Mouse (Mus musculus): Measurements from ENCODE around the gene Gm9733. TPM values are rescaled to one million over a fixed set of nuclear protein-coding genes. Genes with fewer than 3 reads are reported as not detected.
"Not testable (repeated sequence)": the region's sequence is repeated elsewhere in the genome, so short reads cannot be mapped to it uniquely, and the experiment has no call there.

Gm9733 gene
- not detected in 2 replicates for polyA plus RNA-seq (2015; fragmentation: Nextera tagmentation; extraction: Ambion mirVana)

- ATAC-seq (ENCODE audit: insufficient number of reproducible peaks, insufficient read depth, low FRiP score, low TSS enrichment, low read depth): no peak
- H3K36me3 ChIP-seq: no peaks in the 10 kb centered on the region
Observed at GRCm38 (mm10) chr3:15332063-15332462, at the start of gene Gm9733. Gm9733 (minus strand) TSS chr3:15332302.

GRCm38 (mm10) chr3:15355690-15356089, 23.6 kb upstream of the Gm9733 start:
- H3K36me3 ChIP-seq; H3K27ac ChIP-seq; H3K9me3 ChIP-seq; H3K4me1 ChIP-seq; H3K9ac ChIP-seq; H3K4me2 ChIP-seq; ATAC-seq (ENCODE audit: insufficient number of reproducible peaks, insufficient read depth, low FRiP score, low TSS enrichment, low read depth); H3K27me3 ChIP-seq; H3K4me3 ChIP-seq: not testable (repeated sequence)
- WGBS: 73% methylated on average over 3 of the region's 3 CpGs

More at GRCm38 (mm10) chr3:15332063-15332462, at the start of gene Gm9733:
- 86% methylated on average over 3 of the region's 3 CpGs for WGBS
- Histone ChIP-seq H3K27me3 (no peaks in the 10 kb centered on the region), H3K9me3 (peaks cover 5% of the 10 kb centered on the region; the same call in 1 of the 2 replicates), H3K9ac (no peak within 1 kb of the TSS), H3K4me2 (no peak within 1 kb of the TSS), H3K4me1 (no peaks in the 10 kb centered on the region), H3K27ac (no peak within 1 kb of the TSS), H3K4me3 (no peak within 1 kb of the TSS)

- ATAC-seq (ENCODE audit: insufficient number of reproducible peaks, insufficient read depth, low FRiP score, low TSS enrichment, low read depth); H3K4me3 ChIP-seq; H3K9ac ChIP-seq; H3K27me3 ChIP-seq; H3K9me3 ChIP-seq; H3K36me3 ChIP-seq; H3K27ac ChIP-seq; H3K4me2 ChIP-seq; H3K4me1 ChIP-seq: not testable (repeated sequence)
- WGBS: 87% methylated on average over 1 of the region's 2 CpGs
Observed at GRCm38 (mm10) chr3:15350318-15350717, 18.2 kb upstream of the Gm9733 start.

GRCm38 (mm10) chr3:15345606-15346005, 13.5 kb upstream of the Gm9733 start:
- ATAC-seq (ENCODE audit: insufficient number of reproducible peaks, insufficient read depth, low FRiP score, low TSS enrichment, low read depth): not testable (repeated sequence)
- 57% methylated on average over 3 of the region's 3 CpGs for WGBS

GRCm38 (mm10) chr3:15340287-15340686, 8.2 kb upstream of the Gm9733 start:
- Histone ChIP-seq H3K9ac (no peak overlapping the region), H3K4me1 (no peaks in the 10 kb centered on the region), H3K27ac (no peak overlapping the region), H3K27me3 (no peaks in the 10 kb centered on the region), H3K36me3 (no peaks in the 10 kb centered on the region), H3K4me3 (no peak overlapping the region), H3K9me3 (no peaks in the 10 kb centered on the region), H3K4me2 (no peak overlapping the region)
- WGBS: 60% methylated on average over 1 of the region's 1 CpGs
- ATAC-seq (ENCODE audit: insufficient number of reproducible peaks, insufficient read depth, low FRiP score, low TSS enrichment, low read depth): no peak

More at GRCm38 (mm10) chr3:15345606-15346005, 13.5 kb upstream of the Gm9733 start:
- H3K9me3 ChIP-seq, H3K9ac ChIP-seq, H3K4me3 ChIP-seq, H3K27me3 ChIP-seq, H3K27ac ChIP-seq, H3K4me2 ChIP-seq, H3K4me1 ChIP-seq, H3K36me3 ChIP-seq: not testable (repeated sequence)

- Histone ChIP-seq H3K9me3 (peaks cover 5% of the 10 kb centered on the region; the same call in 1 of the 2 replicates), H3K9ac (no peak overlapping the region), H3K36me3 (no peaks in the 10 kb centered on the region), H3K4me3 (no peak overlapping the region), H3K27me3 (no peaks in the 10 kb centered on the region), H3K27ac (no peak overlapping the region), H3K4me1 (no peaks in the 10 kb centered on the region), H3K4me2 (no peak overlapping the region)
- no peak for ATAC-seq (ENCODE audit: insufficient number of reproducible peaks, insufficient read depth, low FRiP score, low TSS enrichment, low read depth)
- WGBS: 68% methylated on average over 2 of the region's 2 CpGs
Observed at GRCm38 (mm10) chr3:15334182-15334581, 2.1 kb upstream of the Gm9733 start.

GRCm38 (mm10) chr3:15331545-15331944, 557 bp downstream of the Gm9733 start:
- H3K36me3 ChIP-seq: no peaks in the 10 kb centered on the region
- H3K27ac ChIP-seq: no peak overlapping the region
- ATAC-seq (ENCODE audit: insufficient number of reproducible peaks, insufficient read depth, low FRiP score, low TSS enrichment, low read depth): no peak
- H3K4me3 ChIP-seq: no peak overlapping the region
- WGBS: 68% methylated on average over 3 of the region's 3 CpGs
- no peak overlapping the region for H3K9ac ChIP-seq
- H3K4me1 ChIP-seq: no peaks in the 10 kb centered on the region
- H3K9me3 ChIP-seq: peaks cover 5% of the 10 kb centered on the region; the same call in 1 of the 2 replicates
- H3K27me3 ChIP-seq: no peaks in the 10 kb centered on the region
- no peak overlapping the region for H3K4me2 ChIP-seq

- no peak overlapping the region for H3K4me3 ChIP-seq
- H3K4me1 ChIP-seq: no peaks in the 10 kb centered on the region
- H3K4me2 ChIP-seq: no peak overlapping the region
- no peak for ATAC-seq (ENCODE audit: insufficient number of reproducible peaks, insufficient read depth, low FRiP score, low TSS enrichment, low read depth)
- no peak overlapping the region for H3K27ac ChIP-seq
- no peak overlapping the region for H3K9ac ChIP-seq
- H3K27me3 ChIP-seq: no peaks in the 10 kb centered on the region
- no peaks in the 10 kb centered on the region for H3K36me3 ChIP-seq
- H3K9me3 ChIP-seq: peaks cover 5% of the 10 kb centered on the region; the same call in 1 of the 2 replicates
Observed at GRCm38 (mm10) chr3:15329549-15329948, 2.6 kb downstream of the Gm9733 start.

- 88% methylated on average over 6 of the region's 6 CpGs for WGBS
- no peak overlapping the region for H3K4me3 ChIP-seq
- ATAC-seq (ENCODE audit: insufficient number of reproducible peaks, insufficient read depth, low FRiP score, low TSS enrichment, low read depth): no peak
Observed at GRCm38 (mm10) chr3:15284424-15285328, 47.4 kb downstream of the Gm9733 start.

GRCm38 (mm10) chr3:15275899-15276526, 56.1 kb downstream of the Gm9733 start:
- no peaks in the 10 kb centered on the region for H3K4me1 ChIP-seq
- H3K4me2 ChIP-seq: no peak overlapping the region
- H3K27me3 ChIP-seq: no peaks in the 10 kb centered on the region
- no peak for ATAC-seq (ENCODE audit: insufficient number of reproducible peaks, insufficient read depth, low FRiP score, low TSS enrichment, low read depth)
- H3K9ac ChIP-seq: no peak overlapping the region
- WGBS: 79% methylated on average over 5 of the region's 5 CpGs
- H3K4me3 ChIP-seq: no peak overlapping the region
- H3K27ac ChIP-seq: no peak overlapping the region
- no peaks in the 10 kb centered on the region for H3K36me3 ChIP-seq
- H3K9me3 ChIP-seq: no peaks in the 10 kb centered on the region

More at GRCm38 (mm10) chr3:15284424-15285328, 47.4 kb downstream of the Gm9733 start:
- H3K27ac ChIP-seq: no peak overlapping the region
- H3K9me3 ChIP-seq: no peaks in the 10 kb centered on the region
- no peaks in the 10 kb centered on the region for H3K36me3 ChIP-seq
- H3K4me1 ChIP-seq: no peaks in the 10 kb centered on the region
- H3K9ac ChIP-seq: no peak overlapping the region
- H3K4me2 ChIP-seq: no peak overlapping the region
- no peaks in the 10 kb centered on the region for H3K27me3 ChIP-seq

GRCm38 (mm10) chr3:15264450-15264849, 67.7 kb downstream of the Gm9733 start:
- H3K9me3 ChIP-seq: no peaks in the 10 kb centered on the region
- H3K4me2 ChIP-seq: no peak overlapping the region
- no peak overlapping the region for H3K9ac ChIP-seq
- H3K36me3 ChIP-seq: no peaks in the 10 kb centered on the region
- WGBS: 10% methylated on average over 3 of the region's 3 CpGs
- H3K4me1 ChIP-seq: no peaks in the 10 kb centered on the region
- no peak overlapping the region for H3K4me3 ChIP-seq
- no peaks in the 10 kb centered on the region for H3K27me3 ChIP-seq
- no peak for ATAC-seq (ENCODE audit: insufficient number of reproducible peaks, insufficient read depth, low FRiP score, low TSS enrichment, low read depth)
- no peak overlapping the region for H3K27ac ChIP-seq

GRCm38 (mm10) chr3:15255726-15256125, 76.4 kb downstream of the Gm9733 start:
- no peak overlapping the region for H3K9ac ChIP-seq
- ATAC-seq (ENCODE audit: insufficient number of reproducible peaks, insufficient read depth, low FRiP score, low TSS enrichment, low read depth): no peak
- H3K9me3 ChIP-seq: no peaks in the 10 kb centered on the region
- H3K36me3 ChIP-seq: no peaks in the 10 kb centered on the region
- H3K27ac ChIP-seq: no peak overlapping the region
- no peak overlapping the region for H3K4me2 ChIP-seq
- WGBS: 77% methylated on average over 6 of the region's 6 CpGs
- H3K4me3 ChIP-seq: no peak overlapping the region
- no peaks in the 10 kb centered on the region for H3K4me1 ChIP-seq
- H3K27me3 ChIP-seq: no peaks in the 10 kb centered on the region

Data from embryonic facial prominence, embryonic 13.5 days (tissue).